Mouse (Mus musculus) spleen, adult 2 months (tissue): ENCODE measurements at regions not wholly inside any gene's neighbourhood (a gene's known extent, or its start where the extent isn't known, plus 50 kb on each side); places are given as distances from the start of the nearest gene placed in this dataset.

Experiments used
- CTCF ChIP-seq: fragments of 200-500 bp; IDR thresholded peaks from 2 replicates; pipeline ENCODE4 v1.5.1; 2011; ENCODE audit warnings: mild to moderate bottlenecking, inconsistent platforms; ENCODE audit not compliant: insufficient read depth, insufficient read length, insufficient replicate concordance; ENCODE audit errors: extremely low read depth
- POLR2A ChIP-seq: fragments of 200-500 bp; IDR thresholded peaks from 2 replicates; pipeline ENCODE4 v1.6.1; 2011; ENCODE audit warnings: low read depth, low read length, inconsistent platforms

- TF ChIP-seq CTCF (no peak), POLR2A (no peak)
Measured at GRCm38 (mm10) chr7:138742516-138742845, 103.4 kb upstream of the Ppp2r2d start.
